Mouse (Mus musculus) lung, embryonic 14.5 days (tissue): ENCODE measurements around the gene Lamc2. TPM values are rescaled to one million over a fixed set of nuclear protein-coding genes. Genes with fewer than 3 reads are reported as not detected.

Experiments
- ATAC-seq: fragments of 200-750 bp; cut with Nextera tagmentation; 2 replicates; pipeline ENCODE4 v1.8.0; 2017; ENCODE audit warnings: mild to moderate bottlenecking, moderate TSS enrichment, moderate library complexity; ENCODE audit not compliant: insufficient read depth
- DNase-seq: peaks from one replicate; pipeline ENCODE4 v3.0.0-alpha.2; 2015
- H3K27ac ChIP-seq: fragments of 300-500 bp; sonication (generic); 2 replicates; pipeline ENCODE4 v1.5.1; 2014; ENCODE audit warnings: low read depth, mild to moderate bottlenecking, moderate library complexity
- H3K27me3 ChIP-seq: fragments of 300-500 bp; sonication (generic); 2 replicates; pipeline ENCODE4 v1.6.1; 2014; ENCODE audit warnings: low read length, control low read depth; ENCODE audit not compliant: insufficient read depth
- H3K36me3 ChIP-seq: fragments of 300-500 bp; sonication (generic); 2 replicates; pipeline ENCODE4 v1.6.1; 2014; ENCODE audit warnings: control low read depth; ENCODE audit not compliant: insufficient read depth
- H3K4me1 ChIP-seq: fragments of 300-500 bp; sonication (generic); 2 replicates; pipeline ENCODE4 v1.6.1; 2014; ENCODE audit warnings: antibody characterized with exemption, control low read depth; ENCODE audit not compliant: insufficient read depth
- H3K4me2 ChIP-seq: fragments of 300-500 bp; sonication (generic); 2 replicates; pipeline ENCODE4 v1.6.1; 2014; ENCODE audit warnings: mild to moderate bottlenecking
- H3K4me3 ChIP-seq: fragments of 300-500 bp; sonication (generic); 2 replicates; pipeline ENCODE4 v1.5.1; 2014; ENCODE audit warnings: low read depth, low read length
- H3K9ac ChIP-seq: fragments of 300-500 bp; sonication (generic); 2 replicates; pipeline ENCODE4 v1.6.1; 2014
- H3K9me3 ChIP-seq: fragments of 300-500 bp; sonication (generic); 2 replicates; pipeline ENCODE4 v1.6.1; 2016; ENCODE audit warnings: low read depth, low read length, control low read depth
- CTCF ChIP-seq: IDR thresholded peaks from 2 replicates; pipeline ENCODE4 v1.5.1; 2016; ENCODE audit warnings: antibody characterized with exemption, low read depth
- WGBS: fragments of 180-500 bp; shearing (Covaris S2); extraction: QIAGEN DNeasy Blood & Tissue Kit; methylation state at CpG from one replicate; pipeline ENCODE4 v1.1.7; 2014; 5-methylcytosine and 5-hydroxymethylcytosine counted together
- polyA plus RNA-seq: library from polyadenylated mRNA; unstranded; fragments of >200 nt; fragmentation: Nextera tagmentation; extraction: Ambion mirVana; gene quantifications from 2 replicates; pipeline ENCODE4 v1.2.1, GENCODE M21; 2014

The Lamc2 gene
- polyA plus RNA-seq, 1 experiment from 2014 or later: 55.9 TPM

DNA sequence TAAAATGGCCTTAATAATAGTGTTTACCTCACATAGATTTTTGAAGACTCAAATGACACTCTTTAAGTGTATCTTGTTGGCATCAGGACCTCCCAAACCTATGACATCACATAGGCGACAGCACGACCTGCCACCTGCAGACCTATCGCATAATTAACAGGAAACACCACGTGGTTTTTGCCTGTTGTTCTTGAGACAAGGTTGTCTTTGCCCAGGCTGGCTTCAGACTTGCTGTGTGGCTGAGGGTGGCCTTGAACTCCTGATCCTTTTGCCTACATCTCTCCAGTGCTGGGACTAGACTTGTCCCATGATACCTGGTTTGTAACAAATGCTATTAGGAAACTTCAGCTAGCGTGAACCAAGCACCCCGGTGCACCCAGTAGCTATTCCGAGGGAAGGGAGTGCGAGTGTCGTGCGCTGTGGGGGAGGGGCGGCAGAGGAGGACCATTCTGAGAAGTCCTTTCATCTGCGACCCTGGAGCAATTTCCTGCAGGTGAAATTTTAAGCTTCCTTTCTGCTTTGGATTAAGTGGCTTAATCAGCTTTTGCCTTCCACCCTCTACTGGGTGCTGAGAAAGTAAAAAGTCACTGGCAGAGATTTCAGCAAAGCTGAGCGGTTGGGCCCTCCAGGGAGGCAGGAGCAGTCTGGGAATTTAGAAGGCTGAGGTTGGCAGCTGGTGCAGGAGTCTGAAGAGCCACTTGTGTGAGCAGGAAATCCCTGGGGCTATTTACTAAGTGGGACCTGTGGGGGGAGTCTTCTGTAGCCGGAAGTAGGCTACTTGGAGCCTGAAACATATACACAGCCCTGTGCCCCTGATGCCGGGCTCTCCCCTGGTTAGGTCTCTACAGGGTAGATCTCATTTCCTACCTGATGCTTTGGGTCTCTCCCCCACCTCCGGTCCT lies 90.2 kb downstream of the Lamc2 start:
- Histone ChIP-seq H3K4me3 (no peak overlapping the region), H3K27me3 (no peaks in the 10 kb centered on the region), H3K9me3 (no peaks in the 10 kb centered on the region), H3K9ac (no peak overlapping the region), H3K27ac (peak overlapping the region; percentile 51), H3K4me2 (no peak overlapping the region), H3K36me3 (no peaks in the 10 kb centered on the region), H3K4me1 (peaks cover 12% of the 10 kb centered on the region)
- TF ChIP-seq CTCF: no peak
- ATAC-seq: peak; percentile 40; the same call in 1 of the 2 replicates
- peak; percentile 69 for DNase-seq
- WGBS: 23% methylated on average over 16 of the region's 16 CpGs

DNA sequence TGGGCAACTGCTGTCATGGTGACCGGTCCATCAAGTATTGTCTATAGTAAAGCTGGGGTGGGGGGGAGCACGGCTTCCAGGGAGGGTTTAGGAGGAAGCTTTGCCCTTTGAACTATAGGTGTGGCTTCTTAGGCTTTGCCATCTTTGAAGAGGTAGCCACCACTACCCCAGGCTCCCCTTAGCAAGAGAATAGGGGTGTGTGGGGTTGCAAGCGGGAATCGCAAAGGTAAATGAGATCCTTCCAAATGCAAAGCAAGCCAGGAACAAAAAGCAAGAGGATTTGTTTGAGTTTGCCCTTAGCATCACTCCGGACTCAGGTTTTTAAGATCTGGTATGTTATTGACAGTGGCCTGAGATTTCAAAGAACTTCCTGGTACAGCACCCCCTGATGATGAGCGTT lies 90.9 kb downstream of the Lamc2 start:
- Histone ChIP-seq H3K27me3 (no peaks in the 10 kb centered on the region), H3K4me1 (peaks cover 13% of the 10 kb centered on the region), H3K27ac (peak overlapping the region; percentile 33; the same call in 1 of the 2 replicates), H3K9ac (no peak overlapping the region), H3K36me3 (no peaks in the 10 kb centered on the region), H3K4me2 (no peak overlapping the region), H3K4me3 (no peak overlapping the region), H3K9me3 (no peaks in the 10 kb centered on the region)
- TF ChIP-seq CTCF: no peak
- no peak for ATAC-seq
- WGBS: 67% methylated on average over 6 of the region's 6 CpGs
- DNase-seq: no peak

DNA sequence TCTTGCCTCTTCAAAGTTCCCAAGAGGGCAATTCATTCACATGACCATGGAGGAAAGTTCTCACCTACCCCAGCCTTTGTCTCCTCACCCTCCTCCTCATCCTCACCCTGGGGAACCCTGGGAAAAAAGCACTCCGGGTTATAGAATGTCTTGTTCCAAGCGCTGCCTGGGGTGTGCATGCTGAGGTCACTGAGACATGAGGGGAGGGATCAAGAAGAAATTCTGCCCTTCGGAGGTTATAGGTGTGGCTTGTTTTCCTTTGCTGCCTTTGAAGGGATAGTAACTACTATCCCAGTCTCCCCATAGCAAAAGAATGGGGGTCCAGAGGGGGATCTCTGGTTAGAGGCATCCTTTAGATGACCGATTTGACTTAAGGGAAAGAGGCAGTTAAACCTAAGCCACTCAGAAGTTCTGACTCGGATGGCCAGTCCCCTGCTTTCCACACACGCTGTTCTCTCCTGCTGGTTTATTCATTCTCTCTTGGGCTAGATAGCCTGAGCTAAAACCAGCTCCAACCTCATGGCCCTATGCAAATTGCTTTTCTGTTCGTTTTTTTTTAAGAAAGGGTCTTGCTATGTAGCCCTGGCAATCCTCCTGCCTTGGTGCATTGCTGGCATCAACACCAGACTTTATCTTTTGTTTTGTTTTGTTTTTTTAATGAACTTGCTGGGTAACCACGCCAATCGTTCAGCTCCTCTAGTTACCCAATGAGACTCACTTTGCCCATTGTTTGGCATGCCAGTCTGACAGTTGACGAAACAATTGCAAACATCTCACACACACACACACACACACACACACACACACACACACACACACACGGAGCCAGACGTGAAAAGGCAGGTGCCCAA lies 91.8 kb downstream of the Lamc2 start:
- Histone ChIP-seq H3K4me3 (no peak overlapping the region), H3K27ac (no peak overlapping the region), H3K9ac (no peak overlapping the region), H3K9me3 (no peaks in the 10 kb centered on the region), H3K4me1 (peaks cover 13% of the 10 kb centered on the region), H3K4me2 (no peak overlapping the region), H3K27me3 (no peaks in the 10 kb centered on the region), H3K36me3 (no peaks in the 10 kb centered on the region)
- DNase-seq (no peak), ATAC-seq (no peak)
- no peak for TF ChIP-seq CTCF
- WGBS: 45% methylated on average over 12 of the region's 12 CpGs

DNA sequence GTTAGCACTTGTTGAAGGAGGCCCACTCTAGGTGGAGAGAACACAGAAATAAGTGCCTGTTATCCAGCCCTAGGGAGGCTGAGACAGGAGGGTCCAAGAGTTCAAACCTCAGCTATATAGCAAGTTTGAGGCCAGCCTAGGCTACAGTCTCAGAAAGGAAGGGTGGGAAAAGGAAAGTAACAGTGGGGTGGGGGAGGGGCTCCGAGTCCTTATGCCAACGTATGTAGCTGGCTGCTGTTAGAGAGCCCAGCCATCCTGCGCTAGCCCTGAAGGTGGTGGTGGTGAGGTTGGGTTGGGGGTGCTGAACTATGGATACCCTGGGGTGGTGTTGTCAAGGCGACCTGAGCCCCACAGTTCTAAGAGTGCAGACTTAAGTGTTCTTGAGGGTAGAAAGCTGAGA lies 92.7 kb downstream of the Lamc2 start:
- no peak overlapping the region for H3K27ac ChIP-seq
- peak; percentile 3; the same call in 1 of the 2 replicates for TF ChIP-seq CTCF
- peaks cover 13% of the 10 kb centered on the region for H3K4me1 ChIP-seq
- no peak for DNase-seq
- H3K36me3 ChIP-seq: no peaks in the 10 kb centered on the region
- ATAC-seq: no peak
- no peak overlapping the region for H3K4me3 ChIP-seq
- H3K9me3 ChIP-seq: no peaks in the 10 kb centered on the region
- no peak overlapping the region for H3K4me2 ChIP-seq
- 76% methylated on average over 4 of the region's 4 CpGs for WGBS
- no peaks in the 10 kb centered on the region for H3K27me3 ChIP-seq
- H3K9ac ChIP-seq: no peak overlapping the region

DNA sequence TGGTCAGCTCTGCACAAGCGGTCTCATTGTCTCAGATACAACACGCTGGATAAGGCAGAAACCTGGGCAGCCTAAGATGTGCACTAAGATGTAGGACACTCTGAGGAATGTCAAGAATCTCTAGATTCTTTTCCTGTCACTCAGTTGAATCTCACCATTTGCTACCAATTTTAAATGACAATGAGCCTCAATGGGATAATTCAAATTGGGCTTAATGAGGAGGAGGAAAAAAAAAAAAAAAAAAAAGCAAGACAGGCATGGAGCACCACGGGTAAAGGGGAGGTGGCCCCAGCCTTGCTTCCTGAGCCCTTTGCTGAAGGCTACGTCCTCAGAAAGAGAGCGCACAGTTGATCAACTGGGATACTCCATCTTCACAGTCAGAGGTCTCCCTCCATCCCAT lies 93.1 kb downstream of the Lamc2 start:
- WGBS: 72% methylated on average over 5 of the region's 5 CpGs
- DNase-seq (no peak), ATAC-seq (no peak)
- Histone ChIP-seq H3K4me2 (no peak overlapping the region), H3K4me1 (peaks cover 13% of the 10 kb centered on the region), H3K27ac (no peak overlapping the region), H3K27me3 (no peaks in the 10 kb centered on the region), H3K36me3 (no peaks in the 10 kb centered on the region), H3K4me3 (no peak overlapping the region), H3K9ac (no peak overlapping the region), H3K9me3 (no peaks in the 10 kb centered on the region)
- no peak for TF ChIP-seq CTCF

DNA sequence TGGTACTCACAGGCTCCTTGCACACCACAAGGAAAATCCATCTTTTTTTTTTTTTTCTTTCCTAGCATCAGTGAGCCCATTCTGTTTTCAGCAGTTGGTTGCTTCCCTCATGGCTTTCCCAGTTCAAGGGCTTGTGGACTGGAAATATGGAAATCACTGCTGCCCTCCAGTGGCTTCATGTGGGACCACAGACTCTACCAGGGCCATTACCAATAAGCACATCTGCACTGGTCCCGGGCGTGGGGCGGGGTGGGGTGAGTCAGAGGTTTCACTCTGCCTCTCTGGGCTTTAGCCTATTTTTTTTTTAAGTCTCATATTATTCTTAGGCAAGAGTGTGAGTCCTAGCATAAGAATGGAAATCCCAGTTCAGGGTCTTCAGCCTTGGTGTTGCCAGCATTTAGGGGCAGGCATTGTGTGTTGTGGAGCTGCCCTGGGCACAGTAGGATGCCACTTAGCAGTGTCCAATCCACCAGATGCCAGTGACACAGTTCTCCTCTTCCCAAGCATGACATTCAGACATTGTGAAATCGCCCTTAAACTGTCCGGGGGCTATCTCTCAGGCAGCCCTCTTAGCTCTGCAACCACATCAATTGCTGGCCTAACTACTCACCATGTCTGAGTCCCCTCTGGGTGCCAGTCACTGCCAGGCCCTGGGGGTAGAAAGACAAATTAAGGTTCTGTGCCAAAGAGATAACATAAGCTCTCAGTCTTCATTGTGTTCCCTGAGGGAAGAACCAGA lies 93.8 kb downstream of the Lamc2 start:
- Histone ChIP-seq H3K36me3 (no peaks in the 10 kb centered on the region), H3K9me3 (no peaks in the 10 kb centered on the region), H3K9ac (no peak overlapping the region), H3K4me2 (peak overlapping the region; percentile 29; the same call in 1 of the 2 replicates), H3K27ac (peak overlapping the region; percentile 82), H3K27me3 (no peaks in the 10 kb centered on the region), H3K4me1 (peaks cover 13% of the 10 kb centered on the region), H3K4me3 (no peak overlapping the region)
- DNase-seq (peak; percentile 92), ATAC-seq (peak; percentile 48)
- peak; percentile 82 for TF ChIP-seq CTCF
- WGBS: 49% methylated on average over 5 of the region's 5 CpGs
